Mouse (Mus musculus) midbrain, embryonic 15.5 days (tissue): ENCODE data around the gene Galm. TPM values are rescaled to one million over a fixed set of nuclear protein-coding genes. Genes with fewer than 3 reads are reported as not detected.

Source experiments
- ATAC-seq: fragments of 200-750 bp; cut with Nextera tagmentation; replicated peaks from 2 replicates; pipeline ENCODE4 v1.8.0; 2017; ENCODE audit warnings: moderate TSS enrichment
- H3K27ac ChIP-seq: fragments of 300-500 bp; sonication (generic); 2 replicates; pipeline ENCODE4 v1.5.1; 2015; ENCODE audit warnings: mild to moderate bottlenecking, inconsistent platforms
- H3K27me3 ChIP-seq: fragments of 300-500 bp; sonication (generic); replicated peaks from 2 replicates; pipeline ENCODE4 v1.6.1; 2015; ENCODE audit warnings: inconsistent platforms
- H3K36me3 ChIP-seq: fragments of 300-500 bp; sonication (generic); replicated peaks from 2 replicates; pipeline ENCODE4 v1.6.1; 2015; ENCODE audit warnings: inconsistent platforms
- H3K4me1 ChIP-seq: fragments of 300-500 bp; sonication (generic); 2 replicates; pipeline ENCODE4 v1.6.1; 2015; ENCODE audit warnings: inconsistent platforms
- H3K4me2 ChIP-seq: fragments of 300-500 bp; sonication (generic); 2 replicates; pipeline ENCODE4 v1.6.1; 2015; ENCODE audit warnings: inconsistent platforms, mild to moderate bottlenecking, moderate library complexity
- H3K4me3 ChIP-seq: fragments of 300-500 bp; sonication (generic); 2 replicates; pipeline ENCODE4 v1.5.1; 2015; ENCODE audit warnings: mild to moderate bottlenecking, inconsistent platforms
- H3K9ac ChIP-seq: fragments of 300-500 bp; sonication (generic); 2 replicates; pipeline ENCODE4 v1.6.1; 2015; ENCODE audit warnings: mild to moderate bottlenecking, inconsistent platforms
- H3K9me3 ChIP-seq: fragments of 300-500 bp; sonication (generic); 2 replicates; pipeline ENCODE4 v1.6.1; 2016; ENCODE audit warnings: inconsistent platforms
- WGBS: fragments of 180-500 bp; shearing (Covaris S2); methylation state at CpG from one replicate; pipeline ENCODE4 v1.1.7; 2015; ENCODE audit warnings: mixed read lengths; 5-methylcytosine and 5-hydroxymethylcytosine counted together
- polyA plus RNA-seq: library from polyadenylated mRNA; unstranded; fragments of >200 nt; fragmentation: Nextera tagmentation; extraction: Ambion mirVana; gene quantifications from 2 replicates; pipeline ENCODE4 v1.2.1, GENCODE M21; 2015

Galm gene
- polyA plus RNA-seq, 1 experiment from 2014 or later, result 1.5 TPM

DNA sequence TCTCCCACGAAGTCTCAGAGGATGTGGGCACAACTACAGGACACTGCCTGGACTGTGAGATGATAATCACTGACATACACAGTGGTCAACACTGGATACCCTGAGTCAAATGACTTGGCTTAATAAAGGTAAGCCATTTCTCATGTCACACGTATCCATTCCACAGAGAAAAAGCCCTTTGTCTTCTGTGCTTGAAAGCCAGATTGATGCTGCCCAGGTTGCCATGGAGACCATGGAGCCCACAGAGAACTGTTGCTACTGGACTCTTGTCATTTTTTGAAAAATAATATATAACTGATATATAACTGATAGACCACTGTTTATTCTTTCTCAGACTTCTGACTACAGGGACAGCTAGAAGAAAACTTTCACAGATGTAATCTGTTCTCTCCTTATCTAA lies 30.1 kb upstream of the Galm start:
- H3K4me2 ChIP-seq, result no peak overlapping the region
- H3K9ac ChIP-seq, result no peak overlapping the region
- peaks cover 20% of the 10 kb centered on the region for H3K4me1 ChIP-seq
- 21% methylated on average over 2 of the region's 2 CpGs for WGBS
- no peaks in the 10 kb centered on the region for H3K36me3 ChIP-seq
- ATAC-seq, result peak; percentile 54
- H3K27me3 ChIP-seq, result no peaks in the 10 kb centered on the region
- no peak overlapping the region for H3K27ac ChIP-seq
- H3K4me3 ChIP-seq, result no peak overlapping the region
- no peaks in the 10 kb centered on the region for H3K9me3 ChIP-seq

DNA sequence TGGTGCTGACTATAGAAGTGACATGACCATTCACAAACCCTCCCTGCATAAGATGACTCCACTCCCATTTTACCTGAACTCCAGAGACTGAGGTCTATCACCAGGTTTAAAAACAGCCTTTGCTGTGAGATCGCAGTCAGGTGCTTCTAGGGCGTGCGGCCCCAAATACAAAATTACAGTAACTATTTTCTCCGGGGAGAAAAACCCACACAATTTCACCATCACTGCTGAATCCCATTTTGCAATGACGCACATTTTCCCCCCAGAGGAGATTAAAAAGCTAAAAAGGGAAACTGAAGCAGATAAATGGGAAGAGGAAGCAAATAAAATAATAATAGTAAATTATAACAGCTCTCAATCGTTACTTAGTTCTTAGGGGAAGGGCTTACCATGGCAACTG lies 27.4 kb upstream of the Galm start:
- no peaks in the 10 kb centered on the region for H3K27me3 ChIP-seq
- no peak overlapping the region for H3K9ac ChIP-seq
- no peaks in the 10 kb centered on the region for H3K9me3 ChIP-seq
- H3K4me1 ChIP-seq, result peaks cover 20% of the 10 kb centered on the region
- 83% methylated on average over 6 of the region's 6 CpGs for WGBS
- no peak overlapping the region for H3K4me2 ChIP-seq
- no peaks in the 10 kb centered on the region for H3K36me3 ChIP-seq
- H3K27ac ChIP-seq, result no peak overlapping the region
- no peak for ATAC-seq
- no peak overlapping the region for H3K4me3 ChIP-seq

DNA sequence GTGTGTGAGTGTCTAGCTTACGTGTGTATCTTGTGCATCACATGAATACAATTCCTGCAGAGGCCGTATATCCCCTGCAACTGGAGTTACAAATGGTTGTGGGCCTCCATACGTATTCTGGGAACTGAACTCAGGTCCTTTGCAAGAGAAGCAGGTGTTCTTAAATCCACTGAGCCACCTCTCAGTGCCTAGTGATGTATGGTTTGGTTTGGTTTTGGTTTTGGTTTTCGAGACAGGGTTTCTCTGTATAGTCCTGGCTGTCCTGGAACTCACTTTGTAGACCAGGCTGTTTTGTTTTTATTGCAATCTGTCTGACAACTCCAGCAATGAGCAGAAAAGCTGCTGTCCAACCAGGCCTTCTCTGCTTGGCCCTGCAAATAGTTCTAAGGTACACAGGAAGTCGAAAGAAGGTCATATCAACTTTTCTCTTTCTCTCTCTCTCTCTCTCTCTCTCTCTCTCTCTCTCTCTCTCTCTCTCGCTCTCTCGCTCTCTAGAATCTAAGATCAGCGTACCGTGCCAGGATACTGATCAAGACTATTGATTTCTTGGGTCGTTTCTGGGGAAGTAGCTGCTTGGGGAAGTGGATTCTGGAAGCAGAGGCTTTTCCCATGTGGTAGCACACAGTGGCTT lies 21.8 kb upstream of the Galm start:
- Histone ChIP-seq H3K27ac (no peak overlapping the region), H3K4me1 (no peaks in the 10 kb centered on the region), H3K27me3 (no peaks in the 10 kb centered on the region), H3K4me3 (no peak overlapping the region), H3K4me2 (no peak overlapping the region), H3K36me3 (no peaks in the 10 kb centered on the region), H3K9ac (no peak overlapping the region), H3K9me3 (no peaks in the 10 kb centered on the region)
- 80% methylated on average over 10 of the region's 10 CpGs for WGBS
- no peak for ATAC-seq

DNA sequence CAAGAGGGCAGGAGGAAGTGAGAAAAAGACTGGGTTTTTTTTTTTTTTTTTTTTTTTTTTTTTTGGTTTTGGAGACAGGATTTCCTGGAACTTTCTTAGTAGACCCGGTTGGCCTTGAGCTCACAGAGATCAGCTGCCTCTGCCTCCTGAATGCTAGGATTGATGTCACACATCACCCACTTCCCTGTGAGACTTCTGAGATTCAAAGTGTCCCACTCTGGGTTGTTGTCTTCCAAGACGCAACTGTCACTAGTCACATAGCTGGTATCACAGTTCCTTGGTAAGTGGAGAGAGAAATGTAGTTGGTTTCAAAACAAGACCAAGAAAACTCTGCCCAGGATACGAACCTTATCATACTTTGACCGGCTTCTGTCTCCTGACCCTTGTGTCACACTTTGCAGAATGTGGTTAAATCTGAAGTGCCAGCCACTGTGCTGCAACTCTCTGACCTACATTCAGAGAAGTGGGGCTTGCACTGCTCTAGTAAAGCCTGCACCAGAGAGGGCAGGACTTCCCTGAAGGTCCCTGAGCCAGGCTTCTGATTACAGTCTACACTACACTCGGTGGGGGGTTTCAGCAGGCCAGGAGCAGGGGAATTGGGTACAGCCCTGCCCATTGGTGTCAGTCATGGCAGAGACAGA lies 14.5 kb upstream of the Galm start:
- no peak for ATAC-seq
- WGBS, result 84% methylated on average over 5 of the region's 5 CpGs
- Histone ChIP-seq H3K9ac (no peak overlapping the region), H3K36me3 (no peaks in the 10 kb centered on the region), H3K4me2 (no peak overlapping the region), H3K27me3 (no peaks in the 10 kb centered on the region), H3K9me3 (no peaks in the 10 kb centered on the region), H3K27ac (no peak overlapping the region), H3K4me1 (no peaks in the 10 kb centered on the region), H3K4me3 (no peak overlapping the region)

DNA sequence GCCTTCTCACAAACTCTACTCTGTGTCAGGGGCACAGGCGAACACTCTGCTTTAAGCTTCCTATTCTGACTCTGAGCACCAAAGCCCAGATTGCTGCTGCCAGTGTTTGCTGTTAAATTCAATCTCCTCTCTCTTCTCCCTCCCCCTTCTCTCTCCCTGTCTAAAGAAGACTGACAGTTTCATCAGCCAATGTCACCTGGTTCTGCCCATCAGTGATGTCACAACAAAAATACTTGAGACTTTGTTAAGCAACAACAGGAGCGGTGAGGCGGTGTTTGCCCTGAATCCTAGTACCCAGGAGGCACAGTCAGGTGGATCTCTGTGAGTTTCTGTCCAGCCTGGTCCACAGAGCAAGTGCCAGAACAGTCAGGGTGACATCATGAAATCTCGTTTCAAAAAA lies 13.8 kb upstream of the Galm start:
- H3K27me3 ChIP-seq, result no peaks in the 10 kb centered on the region
- no peak overlapping the region for H3K27ac ChIP-seq
- no peaks in the 10 kb centered on the region for H3K36me3 ChIP-seq
- no peaks in the 10 kb centered on the region for H3K4me1 ChIP-seq
- H3K4me2 ChIP-seq, result no peak overlapping the region
- no peak overlapping the region for H3K4me3 ChIP-seq
- no peaks in the 10 kb centered on the region for H3K9me3 ChIP-seq
- 88% methylated on average over 4 of the region's 4 CpGs for WGBS
- no peak for ATAC-seq
- no peak overlapping the region for H3K9ac ChIP-seq

DNA sequence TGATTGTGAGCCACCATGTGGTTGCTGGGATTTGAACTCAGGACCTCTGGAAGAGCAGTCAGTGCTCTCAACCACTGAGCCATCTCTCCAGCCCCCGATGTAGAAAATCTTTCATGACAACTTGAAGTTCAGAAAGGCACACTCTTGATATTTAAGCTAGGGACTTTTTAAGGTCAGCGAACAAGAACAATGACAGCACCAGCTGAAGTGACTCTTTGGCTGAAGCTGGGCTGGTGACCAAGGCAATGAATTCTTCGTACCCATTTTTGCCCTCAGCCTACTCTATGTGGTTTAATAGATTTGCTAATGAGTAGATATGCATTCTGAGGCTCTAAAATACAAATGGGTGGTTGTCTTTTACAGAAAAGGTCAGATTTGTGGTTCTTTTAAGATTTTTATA lies 6.9 kb upstream of the Galm start:
- H3K9ac ChIP-seq, result no peak overlapping the region
- H3K36me3 ChIP-seq, result no peaks in the 10 kb centered on the region
- no peaks in the 10 kb centered on the region for H3K27me3 ChIP-seq
- no peak overlapping the region for H3K4me2 ChIP-seq
- H3K4me3 ChIP-seq, result no peak overlapping the region
- H3K4me1 ChIP-seq, result no peaks in the 10 kb centered on the region
- ATAC-seq, result no peak
- H3K9me3 ChIP-seq, result no peaks in the 10 kb centered on the region
- H3K27ac ChIP-seq, result no peak overlapping the region
- 77% methylated on average over 3 of the region's 3 CpGs for WGBS

DNA sequence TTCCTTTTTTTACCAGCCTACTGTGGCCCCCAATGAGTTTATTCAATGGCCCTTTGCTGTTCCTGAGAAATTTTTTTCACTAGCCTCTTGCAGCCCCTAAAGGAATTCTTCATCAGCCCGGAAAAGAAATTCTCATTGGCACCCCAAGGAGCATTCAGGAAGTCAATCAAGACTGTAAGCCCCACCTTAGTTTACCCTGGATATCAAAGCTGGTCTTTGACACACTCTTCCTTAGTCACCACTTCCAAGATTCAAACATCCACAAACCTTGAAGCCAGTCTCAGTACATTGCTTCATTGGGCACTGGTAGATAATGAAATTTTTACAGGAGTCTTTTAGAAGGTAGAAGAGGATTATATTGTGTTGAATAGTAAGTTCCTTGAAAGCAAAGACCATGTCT lies 5.4 kb upstream of the Galm start:
- no peaks in the 10 kb centered on the region for H3K4me1 ChIP-seq
- H3K27me3 ChIP-seq, result no peaks in the 10 kb centered on the region
- H3K9ac ChIP-seq, result no peak overlapping the region
- no peaks in the 10 kb centered on the region for H3K36me3 ChIP-seq
- 70% methylated on average over 1 of the region's 1 CpGs for WGBS
- no peak overlapping the region for H3K4me3 ChIP-seq
- no peak for ATAC-seq
- no peak overlapping the region for H3K4me2 ChIP-seq
- H3K27ac ChIP-seq, result no peak overlapping the region
- no peaks in the 10 kb centered on the region for H3K9me3 ChIP-seq

DNA sequence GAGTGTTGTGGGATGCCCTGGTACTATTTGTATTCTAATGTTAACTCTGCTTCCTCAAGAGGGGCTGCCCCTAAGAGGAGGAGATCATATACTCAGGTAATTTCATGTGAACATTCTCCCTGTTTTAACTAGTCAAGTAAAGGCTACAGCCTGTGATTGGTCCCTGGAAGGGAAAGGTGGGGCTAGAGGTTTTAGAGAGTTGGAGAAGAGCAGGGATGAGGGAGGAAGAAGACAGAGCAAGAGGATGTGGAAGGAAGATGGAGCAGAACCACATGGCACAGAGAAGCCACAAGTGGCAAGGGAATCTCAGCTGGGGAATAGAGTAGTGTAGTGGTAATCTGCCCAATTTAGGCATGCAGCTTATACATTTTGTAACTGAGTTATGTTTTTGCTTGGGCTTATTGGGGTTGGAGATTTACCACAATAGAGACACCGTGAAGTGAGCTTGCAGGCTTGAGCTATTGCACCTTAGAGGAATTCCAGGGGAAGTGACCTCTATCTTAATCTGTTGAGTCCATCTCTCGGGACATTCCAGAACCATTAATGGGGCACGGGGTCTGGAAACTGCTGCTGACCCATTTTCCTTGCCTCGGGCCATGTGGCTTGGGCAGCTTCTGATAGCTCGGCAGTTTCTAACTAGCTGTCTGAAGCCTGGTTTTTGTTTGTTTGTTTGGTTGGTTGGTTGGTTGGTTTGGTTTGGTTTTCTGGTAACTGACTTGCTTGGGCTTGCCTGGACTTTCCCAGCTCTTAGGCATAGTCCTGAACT lies 2.1 kb upstream of the Galm start:
- no peak overlapping the region for H3K9ac ChIP-seq
- peaks cover 5% of the 10 kb centered on the region for H3K4me1 ChIP-seq
- no peak overlapping the region for H3K4me2 ChIP-seq
- 89% methylated on average over 5 of the region's 5 CpGs for WGBS
- H3K27ac ChIP-seq, result no peak overlapping the region
- no peaks in the 10 kb centered on the region for H3K9me3 ChIP-seq
- no peak overlapping the region for H3K4me3 ChIP-seq
- no peaks in the 10 kb centered on the region for H3K36me3 ChIP-seq
- H3K27me3 ChIP-seq, result no peaks in the 10 kb centered on the region
- ATAC-seq, result no peak

DNA sequence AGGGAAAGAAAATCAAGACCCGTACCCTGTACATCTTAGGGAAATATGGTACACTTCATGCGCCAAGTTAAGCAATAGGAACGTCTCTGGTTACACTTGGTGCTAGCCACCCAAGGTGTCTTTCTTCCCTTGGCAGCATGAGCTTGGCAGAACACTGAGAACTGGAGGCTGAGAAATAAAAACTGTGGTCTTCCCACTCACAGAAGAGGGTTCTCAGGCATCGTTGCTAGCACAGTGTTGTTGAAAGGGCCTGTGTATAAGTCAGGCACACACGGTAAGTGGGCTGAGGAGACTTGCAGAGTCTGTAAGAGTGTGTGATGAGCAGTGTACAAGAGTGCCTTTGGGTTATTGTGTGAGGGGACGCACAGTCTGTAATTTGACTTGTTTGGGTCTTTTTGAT lies 1.1 kb upstream of the Galm start:
- peaks cover 5% of the 10 kb centered on the region for H3K4me1 ChIP-seq
- H3K36me3 ChIP-seq, result no peaks in the 10 kb centered on the region
- 90% methylated on average over 6 of the region's 6 CpGs for WGBS
- H3K4me2 ChIP-seq, result no peak overlapping the region
- no peak overlapping the region for H3K4me3 ChIP-seq
- no peak overlapping the region for H3K9ac ChIP-seq
- no peaks in the 10 kb centered on the region for H3K9me3 ChIP-seq
- H3K27me3 ChIP-seq, result no peaks in the 10 kb centered on the region
- no peak for ATAC-seq
- H3K27ac ChIP-seq, result no peak overlapping the region

DNA sequence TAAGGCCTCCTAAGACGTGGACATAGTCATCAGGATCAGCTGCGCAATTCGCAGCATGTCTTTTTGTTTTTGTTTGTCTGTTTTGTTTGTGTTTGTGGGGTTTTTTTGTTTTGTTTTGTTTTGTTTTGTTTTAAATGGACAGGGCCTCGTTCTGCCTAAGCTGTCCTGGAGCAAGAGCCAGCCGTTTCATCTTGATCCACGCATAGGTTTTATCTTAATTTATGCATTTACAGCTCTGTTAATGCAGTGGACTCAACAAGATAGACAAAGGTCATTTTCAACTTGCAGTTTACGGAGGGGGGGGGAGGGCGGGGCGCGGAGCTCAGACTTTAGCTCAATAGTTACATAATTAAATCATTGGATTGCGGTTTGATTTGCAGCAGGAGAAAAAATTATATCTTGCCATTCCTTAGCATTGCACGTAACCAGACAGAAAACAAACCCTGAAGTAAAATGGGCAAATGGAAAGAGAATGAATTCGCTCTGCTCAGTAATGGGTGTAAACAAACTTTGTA lies 1.3 kb downstream of the Galm start:
- WGBS, result 75% methylated on average over 13 of the region's 13 CpGs
- H3K4me2 ChIP-seq, result no peak overlapping the region

DNA sequence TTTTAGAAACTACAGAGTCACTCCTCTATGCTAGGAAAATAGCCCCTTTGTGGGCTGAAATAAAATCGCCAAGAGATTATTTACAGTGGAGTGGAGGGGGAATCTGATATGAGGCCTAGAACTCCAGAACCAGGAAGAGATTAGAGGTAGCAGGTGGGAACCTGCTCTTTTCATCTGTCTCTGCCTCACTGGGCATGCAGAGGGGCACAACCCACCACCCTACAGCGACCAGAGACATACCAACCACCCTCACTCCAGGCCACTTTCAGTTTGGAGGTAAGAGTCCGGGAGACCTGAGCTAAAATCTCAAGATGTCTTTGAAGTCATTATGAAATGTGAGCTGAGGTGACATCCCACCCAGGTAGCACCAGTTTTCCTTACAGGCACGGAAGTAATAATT lies 2.1 kb downstream of the Galm start:
- peaks cover 5% of the 10 kb centered on the region for H3K4me1 ChIP-seq
- 64% methylated on average over 4 of the region's 4 CpGs for WGBS
- no peak overlapping the region for H3K4me2 ChIP-seq
- no peak overlapping the region for H3K27ac ChIP-seq
- no peak overlapping the region for H3K9ac ChIP-seq
- H3K4me3 ChIP-seq, result no peak overlapping the region
- ATAC-seq, result no peak
- H3K9me3 ChIP-seq, result no peaks in the 10 kb centered on the region
- H3K36me3 ChIP-seq, result no peaks in the 10 kb centered on the region
- no peaks in the 10 kb centered on the region for H3K27me3 ChIP-seq

More for the DNA sequence above, 1.3 kb downstream of the Galm start:
- ATAC-seq, result no peak
- H3K36me3 ChIP-seq, result no peaks in the 10 kb centered on the region
- H3K27ac ChIP-seq, result no peak overlapping the region
- H3K27me3 ChIP-seq, result no peaks in the 10 kb centered on the region
- no peak overlapping the region for H3K4me3 ChIP-seq
- H3K4me1 ChIP-seq, result peaks cover 5% of the 10 kb centered on the region
- no peaks in the 10 kb centered on the region for H3K9me3 ChIP-seq
- H3K9ac ChIP-seq, result no peak overlapping the region

DNA sequence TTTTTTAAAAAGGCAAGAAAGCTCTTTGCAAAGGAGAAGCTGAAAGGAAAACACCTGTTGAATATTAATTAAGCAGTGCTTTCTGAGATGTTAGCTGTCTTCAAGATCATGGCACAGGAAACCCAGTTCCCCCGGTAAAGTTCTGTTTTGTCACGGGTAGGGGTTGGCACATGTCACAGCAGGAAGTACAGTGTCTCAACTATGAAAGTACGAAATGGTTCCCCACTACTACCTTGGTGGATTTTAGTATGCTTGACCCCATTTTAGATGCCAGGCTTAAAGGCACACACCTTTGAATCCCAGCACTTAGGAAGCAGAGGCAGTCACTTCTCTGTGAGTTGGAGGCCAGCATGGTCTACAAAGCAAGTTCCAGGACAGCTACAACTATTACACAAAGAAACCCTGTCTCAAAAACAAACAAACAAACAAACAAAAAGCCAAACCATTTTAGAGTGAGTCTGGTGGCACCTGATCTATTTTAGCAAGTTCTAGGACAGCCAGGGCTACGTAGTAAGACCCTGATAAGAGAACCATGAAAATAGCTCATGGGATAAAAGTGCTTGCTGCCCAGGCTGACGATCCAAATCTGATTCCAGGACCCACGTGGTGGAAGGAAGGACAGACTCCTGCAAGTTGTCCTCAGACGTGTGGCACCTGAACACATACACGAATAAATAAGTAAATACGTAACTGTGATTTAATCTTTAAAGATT lies 3.6 kb downstream of the Galm start:
- no peaks in the 10 kb centered on the region for H3K27me3 ChIP-seq
- no peak for ATAC-seq
- no peak overlapping the region for H3K4me3 ChIP-seq
- H3K9ac ChIP-seq, result no peak overlapping the region
- H3K27ac ChIP-seq, result no peak overlapping the region
- H3K9me3 ChIP-seq, result no peaks in the 10 kb centered on the region
- H3K4me2 ChIP-seq, result no peak overlapping the region
- WGBS, result 63% methylated on average over 9 of the region's 9 CpGs
- no peaks in the 10 kb centered on the region for H3K36me3 ChIP-seq
- H3K4me1 ChIP-seq, result peaks cover 5% of the 10 kb centered on the region
